Mouse (Mus musculus) midbrain, embryonic 10.5 days (tissue): Measurements from ENCODE around the gene Baiap2l2. TPM values are rescaled to one million over a fixed set of nuclear protein-coding genes. Genes with fewer than 3 reads are reported as not detected.

ENCODE experiments used
- DNase-seq: peaks from one replicate; pipeline ENCODE4 v3.0.0-alpha.2; 2017; ENCODE audit warnings: low spot score
- H3K27ac ChIP-seq: fragments of 300-500 bp; sonication (generic); replicated peaks from 2 replicates; pipeline ENCODE4 v1.5.1; 2016; ENCODE audit warnings: mild to moderate bottlenecking
- H3K27me3 ChIP-seq: fragments of 300-500 bp; sonication (generic); 2 replicates; pipeline ENCODE4 v1.6.1; 2016; ENCODE audit warnings: low read depth, mild to moderate bottlenecking; ENCODE audit not compliant: poor library complexity, severe bottlenecking
- H3K36me3 ChIP-seq: fragments of 300-500 bp; sonication (generic); 2 replicates; pipeline ENCODE4 v1.6.1; 2016; ENCODE audit warnings: mild to moderate bottlenecking, moderate library complexity
- H3K4me1 ChIP-seq: fragments of 300-500 bp; sonication (generic); 2 replicates; pipeline ENCODE4 v1.6.1; 2016
- H3K4me3 ChIP-seq: fragments of 300-500 bp; sonication (generic); 2 replicates; pipeline ENCODE4 v1.5.1; 2016; ENCODE audit warnings: mild to moderate bottlenecking, moderate library complexity
- H3K9me3 ChIP-seq: fragments of 300-500 bp; sonication (generic); replicated peaks from 2 replicates; pipeline ENCODE4 v1.6.1; 2016; ENCODE audit warnings: mild to moderate bottlenecking
- WGBS: fragments of 180-500 bp; shearing (Covaris S2); methylation state at CpG from one replicate; pipeline ENCODE4 v1.1.7; 2016; 5-methylcytosine and 5-hydroxymethylcytosine counted together
- polyA plus RNA-seq: library from polyadenylated mRNA; unstranded; fragments of >200 nt; fragmentation: Nextera tagmentation; extraction: Ambion mirVana; gene quantifications from 2 replicates; pipeline ENCODE4 v1.2.1, GENCODE M21; 2016

The Baiap2l2 gene
- polyA plus RNA-seq, 1 experiment from 2014 or later, result 1.1 TPM

- no peak for DNase-seq
- 90% methylated on average over 12 of the region's 12 CpGs for WGBS
Observed at GRCm38 (mm10) chr15:79289441-79289840, 4.1 kb upstream of the Baiap2l2 start.

DNA sequence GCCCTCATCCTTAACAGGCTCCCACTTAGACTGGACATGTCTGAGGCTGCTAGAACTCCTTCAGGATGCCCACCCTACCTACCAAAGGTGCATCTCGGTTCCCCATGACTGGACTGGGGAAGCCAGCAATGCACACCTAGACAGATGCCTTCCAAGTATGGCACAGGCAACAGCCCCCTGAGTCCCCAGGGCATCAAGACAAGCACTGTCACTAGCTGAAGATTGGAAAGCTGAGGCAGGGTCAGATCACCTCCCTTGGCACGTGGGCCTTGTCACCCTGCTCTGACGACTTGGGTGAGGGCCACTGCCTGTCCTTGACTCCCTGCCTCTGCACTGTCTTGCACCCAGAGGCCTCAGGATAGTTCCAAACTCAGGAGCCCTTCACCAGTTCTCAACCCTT lies 3.0 kb upstream of the Baiap2l2 start:
- no peaks in the 10 kb centered on the region for H3K4me1 ChIP-seq
- no peak for DNase-seq
- WGBS, result 94% methylated on average over 3 of the region's 3 CpGs
- no peaks in the 10 kb centered on the region for H3K9me3 ChIP-seq
- peaks cover 30% of the 10 kb centered on the region for H3K36me3 ChIP-seq
- H3K27me3 ChIP-seq, result no peaks in the 10 kb centered on the region
- H3K4me3 ChIP-seq, result no peak overlapping the region
- H3K27ac ChIP-seq, result no peak overlapping the region

More at GRCm38 (mm10) chr15:79289441-79289840, 4.1 kb upstream of the Baiap2l2 start:
- Histone ChIP-seq H3K27ac (no peak overlapping the region), H3K4me1 (no peaks in the 10 kb centered on the region), H3K4me3 (no peak overlapping the region), H3K9me3 (no peaks in the 10 kb centered on the region), H3K36me3 (peaks cover 30% of the 10 kb centered on the region), H3K27me3 (no peaks in the 10 kb centered on the region)

DNA sequence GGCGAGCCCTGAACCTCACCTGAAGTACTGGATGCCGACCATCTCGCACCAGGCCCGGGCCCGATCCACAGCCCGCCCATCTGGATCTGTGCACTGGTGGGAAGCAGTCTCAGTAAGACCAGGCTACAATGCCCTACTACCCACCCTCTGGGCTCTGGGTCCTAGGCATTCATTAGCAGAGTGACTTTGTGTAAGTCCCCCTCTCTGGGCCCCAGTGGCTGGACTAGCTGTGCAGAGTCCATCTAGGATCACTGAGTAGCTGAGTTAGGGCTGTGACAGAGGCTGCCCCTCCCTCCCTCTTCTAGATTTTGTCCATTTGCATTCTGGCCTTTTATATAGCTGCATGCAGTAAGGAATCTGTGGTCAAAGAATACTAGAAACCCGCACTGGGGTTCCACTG lies 1.8 kb upstream of the Baiap2l2 start:
- peaks cover 30% of the 10 kb centered on the region for H3K36me3 ChIP-seq
- WGBS, result 91% methylated on average over 7 of the region's 7 CpGs
- no peaks in the 10 kb centered on the region for H3K9me3 ChIP-seq
- H3K4me3 ChIP-seq, result no peak overlapping the region
- H3K4me1 ChIP-seq, result no peaks in the 10 kb centered on the region
- no peak for DNase-seq
- H3K27me3 ChIP-seq, result no peaks in the 10 kb centered on the region
- no peak overlapping the region for H3K27ac ChIP-seq

DNA sequence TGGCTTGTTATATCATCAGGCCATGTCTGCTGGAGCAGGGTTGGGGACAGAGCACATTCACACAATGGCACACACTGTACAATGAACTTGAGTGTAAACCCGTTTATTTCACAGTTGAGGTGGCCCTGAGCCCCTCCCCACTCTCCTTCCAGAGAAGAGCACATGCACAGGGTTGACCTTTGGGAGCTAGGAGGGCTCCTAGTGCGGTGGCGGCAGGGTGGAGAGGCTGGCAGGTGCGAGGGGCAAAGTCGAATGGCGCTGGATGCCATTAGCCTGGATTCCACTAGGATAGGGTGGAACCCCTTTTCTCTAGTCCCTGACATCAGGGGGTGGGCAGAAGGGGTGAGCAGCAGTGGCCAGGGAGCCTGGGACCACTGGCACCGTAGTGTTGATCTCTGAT lies 804 bp upstream of the Baiap2l2 start:
- Histone ChIP-seq H3K36me3 (peaks cover 30% of the 10 kb centered on the region), H3K4me1 (peaks cover 3% of the 10 kb centered on the region; the same call in 1 of the 2 replicates), H3K9me3 (no peaks in the 10 kb centered on the region), H3K4me3 (no peak overlapping the region), H3K27ac (no peak overlapping the region), H3K27me3 (no peaks in the 10 kb centered on the region)
- DNase-seq, result no peak
- 94% methylated on average over 7 of the region's 7 CpGs for WGBS

DNA sequence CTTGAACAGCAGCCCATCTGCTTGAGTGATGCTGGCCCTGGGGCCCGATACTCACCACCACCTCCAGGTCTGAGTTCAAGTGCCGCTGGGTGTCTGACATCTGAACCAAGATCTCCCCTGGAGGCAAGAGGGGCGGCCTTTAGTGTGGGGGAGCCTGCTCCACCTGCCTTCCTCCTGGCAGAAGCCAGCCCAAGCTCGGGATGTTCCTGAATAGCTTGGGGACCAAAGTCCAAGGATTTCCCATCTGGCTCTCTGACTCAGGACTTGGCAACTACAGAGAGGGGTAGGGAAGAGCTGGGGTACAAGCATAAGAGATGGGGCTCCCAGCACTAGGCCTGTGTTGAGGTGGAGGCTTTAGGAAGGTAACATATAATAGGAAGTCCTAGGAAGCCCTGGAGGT lies 2.0 kb downstream of the Baiap2l2 start:
- Histone ChIP-seq H3K36me3 (peaks cover 21% of the 10 kb centered on the region), H3K4me1 (peaks cover 5% of the 10 kb centered on the region; the same call in 1 of the 2 replicates), H3K4me3 (no peak overlapping the region), H3K9me3 (0 out of 2 replicates have a peak, but pooled peaks cover 3% of the 10 kb centered on the region), H3K27ac (no peak overlapping the region), H3K27me3 (no peaks in the 10 kb centered on the region)
- DNase-seq, result no peak
- WGBS, result 84% methylated on average over 4 of the region's 4 CpGs

DNA sequence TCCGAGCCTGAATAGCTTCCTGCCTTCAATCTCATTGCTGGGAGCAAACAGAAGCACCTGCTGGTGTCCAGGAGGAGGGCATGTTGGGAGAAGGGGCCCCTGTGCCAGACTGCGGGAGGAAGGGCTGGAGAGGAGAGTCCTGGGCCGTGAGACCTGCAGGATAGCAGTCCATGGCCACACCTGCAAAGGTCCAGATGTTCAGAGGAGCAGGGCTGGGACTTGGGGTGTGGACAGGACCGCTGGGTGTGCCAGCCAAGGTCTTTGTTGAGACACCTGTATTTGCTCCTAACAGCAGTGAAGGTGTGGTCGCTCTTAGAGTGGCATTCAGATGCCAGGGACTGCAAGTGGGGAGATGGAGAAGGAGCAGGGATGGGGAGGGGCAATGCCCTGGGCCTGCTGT lies 2.9 kb downstream of the Baiap2l2 start:
- Histone ChIP-seq H3K36me3 (peaks cover 13% of the 10 kb centered on the region), H3K4me3 (no peak overlapping the region), H3K27me3 (no peaks in the 10 kb centered on the region), H3K27ac (no peak overlapping the region), H3K9me3 (0 out of 2 replicates have a peak, but pooled peaks cover 3% of the 10 kb centered on the region), H3K4me1 (peaks cover 5% of the 10 kb centered on the region; the same call in 1 of the 2 replicates)
- DNase-seq, result no peak
- WGBS, result 80% methylated on average over 5 of the region's 5 CpGs

- no peak for DNase-seq
Observed at GRCm38 (mm10) chr15:79281389-79281788, 3.9 kb downstream of the Baiap2l2 start.

DNA sequence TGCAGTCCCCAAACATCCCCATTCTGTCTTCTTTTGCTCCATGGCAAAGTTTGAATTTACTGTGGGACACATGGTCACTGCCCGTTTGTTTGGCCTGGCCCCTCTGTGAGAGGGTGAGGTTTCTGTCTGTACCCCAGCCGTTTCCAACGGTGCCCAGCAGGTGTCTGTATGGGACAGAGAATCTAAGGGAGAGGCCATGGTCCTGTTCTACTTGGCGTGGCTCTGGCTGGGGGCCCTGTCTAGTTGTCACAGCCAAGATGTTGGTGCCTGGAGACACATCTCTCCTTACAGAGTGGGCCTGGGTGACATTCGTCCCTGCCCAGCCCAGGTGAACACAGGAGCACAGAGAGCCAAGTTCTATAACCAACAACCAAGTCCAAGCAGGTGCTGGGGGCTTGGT lies 4.5 kb downstream of the Baiap2l2 start:
- WGBS, result 66% methylated on average over 5 of the region's 5 CpGs
- H3K27ac ChIP-seq, result no peak overlapping the region
- peaks cover 12% of the 10 kb centered on the region; the same call in 1 of the 2 replicates for H3K9me3 ChIP-seq
- H3K36me3 ChIP-seq, result no peaks in the 10 kb centered on the region
- H3K4me1 ChIP-seq, result peaks cover 5% of the 10 kb centered on the region; the same call in 1 of the 2 replicates
- DNase-seq, result no peak
- H3K4me3 ChIP-seq, result no peak overlapping the region
- H3K27me3 ChIP-seq, result no peaks in the 10 kb centered on the region

More at GRCm38 (mm10) chr15:79281389-79281788, 3.9 kb downstream of the Baiap2l2 start:
- WGBS, result 86% methylated on average over 1 of the region's 1 CpGs
- Histone ChIP-seq H3K4me3 (no peak overlapping the region), H3K9me3 (peaks cover 11% of the 10 kb centered on the region; the same call in 1 of the 2 replicates), H3K27ac (no peak overlapping the region), H3K36me3 (peaks cover 3% of the 10 kb centered on the region), H3K4me1 (peaks cover 5% of the 10 kb centered on the region; the same call in 1 of the 2 replicates), H3K27me3 (no peaks in the 10 kb centered on the region)

- H3K4me3 ChIP-seq, result no peak overlapping the region
- no peaks in the 10 kb centered on the region for H3K27me3 ChIP-seq
- no peak overlapping the region for H3K27ac ChIP-seq
- peaks cover 5% of the 10 kb centered on the region; the same call in 1 of the 2 replicates for H3K4me1 ChIP-seq
- WGBS, result 28% methylated on average over 6 of the region's 6 CpGs
- peaks cover 12% of the 10 kb centered on the region; the same call in 1 of the 2 replicates for H3K9me3 ChIP-seq
- H3K36me3 ChIP-seq, result no peaks in the 10 kb centered on the region
- peak; percentile 32 for DNase-seq
Observed at GRCm38 (mm10) chr15:79280209-79280608, 5.1 kb downstream of the Baiap2l2 start.

- Histone ChIP-seq H3K27me3 (0 out of 2 replicates have a peak, but pooled peaks cover 2% of the 10 kb centered on the region), H3K4me3 (no peak overlapping the region), H3K27ac (no peak overlapping the region), H3K4me1 (peaks cover 7% of the 10 kb centered on the region; the same call in 1 of the 2 replicates), H3K9me3 (peaks cover 12% of the 10 kb centered on the region; the same call in 1 of the 2 replicates), H3K36me3 (no peaks in the 10 kb centered on the region)
- no peak for DNase-seq
- WGBS, result 79% methylated on average over 10 of the region's 10 CpGs
Observed at GRCm38 (mm10) chr15:79277728-79278127, 7.6 kb downstream of the Baiap2l2 start.

GRCm38 (mm10) chr15:79273020-79273419 lies 12.3 kb downstream of the Baiap2l2 start:
- Histone ChIP-seq H3K4me3 (no peak overlapping the region), H3K4me1 (peaks cover 19% of the 10 kb centered on the region), H3K36me3 (no peaks in the 10 kb centered on the region), H3K27me3 (peaks cover 31% of the 10 kb centered on the region), H3K27ac (no peak overlapping the region), H3K9me3 (peaks cover 9% of the 10 kb centered on the region; the same call in 1 of the 2 replicates)
- 68% methylated on average over 10 of the region's 10 CpGs for WGBS
- no peak for DNase-seq

DNA sequence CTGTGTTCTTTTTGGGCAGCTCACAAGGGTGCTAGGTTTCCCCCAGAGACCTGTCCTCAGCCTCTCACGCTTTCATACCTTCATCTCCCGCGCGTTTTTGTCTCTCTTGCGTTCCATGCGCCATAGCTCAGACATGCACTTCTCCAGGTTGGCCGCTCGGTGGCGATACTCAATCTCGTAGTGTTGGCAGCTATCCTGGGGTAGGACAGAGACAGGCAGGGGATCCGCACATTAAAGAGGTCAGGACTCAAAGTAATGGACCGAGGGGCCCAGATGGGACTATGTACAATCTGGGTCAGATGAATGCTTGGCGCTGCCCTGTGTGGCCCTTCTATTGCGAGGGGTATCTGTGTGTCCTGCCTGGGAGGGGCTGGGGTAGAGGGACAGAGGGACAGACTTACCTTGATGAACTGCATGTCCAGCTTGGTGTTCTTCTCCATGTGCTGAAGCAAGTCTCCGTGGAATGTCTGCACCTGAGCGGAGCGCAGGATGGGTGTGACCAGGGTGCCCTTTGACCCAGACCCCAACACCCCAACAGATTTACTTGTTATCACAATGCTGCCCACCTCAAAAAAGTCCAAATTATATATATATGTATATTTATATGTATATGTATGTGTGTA lies 14.1 kb downstream of the Baiap2l2 start:
- 14% methylated on average over 17 of the region's 17 CpGs for WGBS
- peak overlapping the region; percentile 63 for H3K4me3 ChIP-seq
- H3K36me3 ChIP-seq, result no peaks in the 10 kb centered on the region
- no peaks in the 10 kb centered on the region for H3K9me3 ChIP-seq
- peaks cover 19% of the 10 kb centered on the region for H3K4me1 ChIP-seq
- H3K27ac ChIP-seq, result peak overlapping the region; percentile 72; the same call in 1 of the 2 replicates
- DNase-seq, result peak; percentile 79
- H3K27me3 ChIP-seq, result peaks cover 46% of the 10 kb centered on the region
